Mouse (Mus musculus) bone marrow, adult 2 months (tissue): ENCODE measurements around the gene Fsd2. TPM values are rescaled to one million over a fixed set of nuclear protein-coding genes. Genes with fewer than 3 reads are reported as not detected.

Experiments
- H3K27ac ChIP-seq: fragments of 200-500 bp; 2 replicates; pipeline ENCODE4 v1.5.1; 2012; ENCODE audit warnings: low read depth, mild to moderate bottlenecking, control low read depth, inconsistent platforms, low read length; ENCODE audit not compliant: control insufficient read depth, poor library complexity, insufficient read depth
- H3K4me1 ChIP-seq: fragments of 200-500 bp; 2 replicates; pipeline ENCODE4 v1.6.1; 2011; ENCODE audit warnings: low read length; ENCODE audit not compliant: control insufficient read depth, insufficient read depth
- H3K4me3 ChIP-seq: fragments of 200-500 bp; replicated peaks from 2 replicates; pipeline ENCODE3; 2011; ENCODE audit warnings: mild to moderate bottlenecking, low read depth, low read length, control low read depth; ENCODE audit not compliant: control insufficient read depth
- CTCF ChIP-seq: fragments of 200-500 bp; IDR thresholded peaks from 2 replicates; pipeline ENCODE4 v1.5.1; 2011; ENCODE audit warnings: low read length, control low read depth; ENCODE audit not compliant: control insufficient read depth, insufficient read depth
- POLR2A ChIP-seq: fragments of 200-500 bp; IDR thresholded peaks from 2 replicates; pipeline ENCODE4 v1.6.1; 2011; ENCODE audit warnings: low read depth, mild to moderate bottlenecking, control low read depth, low read length, borderline replicate concordance; ENCODE audit not compliant: control insufficient read depth
- WGBS: fragments of 180-500 bp; shearing (Covaris S2); methylation state at CpG from one replicate; pipeline ENCODE4 v1.1.7; 2018; 5-methylcytosine and 5-hydroxymethylcytosine counted together
- polyA plus RNA-seq: library from polyadenylated mRNA; stranded (reverse); fragments of >200 nt; gene quantifications from 2 replicates; pipeline ENCODE4 v1.2.4, GENCODE M21; 2011; ENCODE audit warnings: low replicate concordance; ENCODE audit not compliant: missing spikeins, insufficient read depth, insufficient read length

The Fsd2 gene
- polyA plus RNA-seq, 1 experiment, result 0.75 TPM

GRCm38 (mm10) chr7:81560101-81561049, 6.4 kb downstream of the Fsd2 start:
- Histone ChIP-seq H3K27ac (no peak overlapping the region), H3K4me1 (no peaks in the 10 kb centered on the region), H3K4me3 (no peak overlapping the region)
- 62% methylated on average over 8 of the region's 8 CpGs for WGBS
- TF ChIP-seq POLR2A, result no peak
- TF ChIP-seq CTCF, result no peak

- 81% methylated on average over 14 of the region's 14 CpGs for WGBS
- H3K4me1 ChIP-seq, result no peaks in the 10 kb centered on the region
- H3K4me3 ChIP-seq, result no peak overlapping the region
- H3K27ac ChIP-seq, result no peak overlapping the region
- TF ChIP-seq POLR2A (no peak), CTCF (no peak)
These were observed 7.3 kb downstream of the Fsd2 start for GRCm38 (mm10) chr7:81559231-81559980.

- no peaks in the 10 kb centered on the region for H3K4me1 ChIP-seq
- WGBS, result 73% methylated on average over 4 of the region's 4 CpGs
- H3K27ac ChIP-seq, result no peak overlapping the region
- TF ChIP-seq POLR2A (no peak), CTCF (no peak)
- H3K4me3 ChIP-seq, result no peak overlapping the region
These were observed 8.8 kb downstream of the Fsd2 start for GRCm38 (mm10) chr7:81557985-81558360.

GRCm38 (mm10) chr7:81557252-81557984, 9.3 kb downstream of the Fsd2 start:
- 77% methylated on average over 7 of the region's 7 CpGs for WGBS
- no peak overlapping the region for H3K27ac ChIP-seq
- TF ChIP-seq CTCF (no peak), POLR2A (no peak)
- H3K4me1 ChIP-seq, result no peaks in the 10 kb centered on the region
- no peak overlapping the region for H3K4me3 ChIP-seq

GRCm38 (mm10) chr7:81556839-81557238, 9.9 kb downstream of the Fsd2 start:
- TF ChIP-seq CTCF, result no peak
- TF ChIP-seq POLR2A, result no peak
- 82% methylated on average over 4 of the region's 4 CpGs for WGBS

GRCm38 (mm10) chr7:81554369-81554768, 12.4 kb downstream of the Fsd2 start:
- H3K27ac ChIP-seq, result no peak overlapping the region
- WGBS, result 61% methylated on average over 2 of the region's 2 CpGs
- H3K4me3 ChIP-seq, result no peak overlapping the region
- TF ChIP-seq POLR2A, result no peak
- TF ChIP-seq CTCF, result peak; percentile 58; the same call in 1 of the 2 replicates
- no peaks in the 10 kb centered on the region for H3K4me1 ChIP-seq

More at GRCm38 (mm10) chr7:81556839-81557238, 9.9 kb downstream of the Fsd2 start:
- H3K4me1 ChIP-seq, result no peaks in the 10 kb centered on the region
- H3K4me3 ChIP-seq, result no peak overlapping the region
- H3K27ac ChIP-seq, result no peak overlapping the region

- no peaks in the 10 kb centered on the region for H3K4me1 ChIP-seq
- no peak overlapping the region for H3K4me3 ChIP-seq
- WGBS, result 63% methylated on average over 4 of the region's 4 CpGs
- no peak overlapping the region for H3K27ac ChIP-seq
- TF ChIP-seq POLR2A (no peak), CTCF (no peak)
These were observed 13.2 kb downstream of the Fsd2 start for GRCm38 (mm10) chr7:81553589-81553988.
